Mouse (Mus musculus) midbrain, embryonic 14.5 days (tissue): ENCODE measurements around the gene Pycr1. TPM values are rescaled to one million over a fixed set of nuclear protein-coding genes. Genes with fewer than 3 reads are reported as not detected.

ENCODE experiments used
- ATAC-seq: fragments of 200-750 bp; cut with Nextera tagmentation; 2 replicates; pipeline ENCODE4 v1.8.0; 2017; ENCODE audit warnings: moderate number of reproducible peaks, moderate library complexity; ENCODE audit not compliant: low FRiP score, low TSS enrichment
- DNase-seq: peaks from one replicate; pipeline ENCODE4 v3.0.0-alpha.2; 2015
- H3K27ac ChIP-seq: fragments of 300-500 bp; sonication (generic); replicated peaks from 2 replicates; pipeline ENCODE4 v1.5.1; 2014; ENCODE audit warnings: mild to moderate bottlenecking, low read depth, low read length, moderate library complexity
- H3K27me3 ChIP-seq: fragments of 300-500 bp; sonication (generic); 2 replicates; pipeline ENCODE4 v1.6.1; 2014; ENCODE audit warnings: low read length, control low read depth, mixed read lengths; ENCODE audit not compliant: control insufficient read depth, insufficient read depth
- H3K36me3 ChIP-seq: fragments of 300-500 bp; sonication (generic); 2 replicates; pipeline ENCODE4 v1.6.1; 2014; ENCODE audit warnings: low read length, control low read depth; ENCODE audit not compliant: control insufficient read depth, insufficient read depth
- H3K4me1 ChIP-seq: fragments of 300-500 bp; sonication (generic); 2 replicates; pipeline ENCODE4 v1.6.1; 2014; ENCODE audit warnings: mild to moderate bottlenecking, antibody characterized with exemption, low read length, control low read depth; ENCODE audit not compliant: control insufficient read depth, insufficient read depth
- H3K4me2 ChIP-seq: fragments of 300-500 bp; sonication (generic); 2 replicates; pipeline ENCODE4 v1.6.1; 2014; ENCODE audit warnings: mild to moderate bottlenecking, low read length, moderate library complexity
- H3K4me3 ChIP-seq: fragments of 300-500 bp; sonication (generic); replicated peaks from 2 replicates; pipeline ENCODE4 v1.5.1; 2014; ENCODE audit warnings: low read depth, low read length
- H3K9ac ChIP-seq: fragments of 300-500 bp; sonication (generic); replicated peaks from 2 replicates; pipeline ENCODE4 v1.6.1; 2014; ENCODE audit warnings: mild to moderate bottlenecking, low read length, moderate library complexity
- H3K9me3 ChIP-seq: fragments of 300-500 bp; sonication (generic); 2 replicates; pipeline ENCODE4 v1.6.1; 2016; ENCODE audit warnings: low read length, control low read depth, mixed read lengths; ENCODE audit not compliant: control insufficient read depth
- WGBS: fragments of 180-500 bp; shearing (Covaris S2); extraction: QIAGEN DNeasy Blood & Tissue Kit; methylation state at CpG from one replicate; pipeline ENCODE4 v1.1.7; 2014; 5-methylcytosine and 5-hydroxymethylcytosine counted together
- polyA plus RNA-seq: library from polyadenylated mRNA; unstranded; fragments of >200 nt; fragmentation: Nextera tagmentation; extraction: Ambion mirVana; gene quantifications from 2 replicates; pipeline ENCODE4 v1.2.1, GENCODE M21; 2014

Pycr1 gene
- polyA plus RNA-seq, 1 experiment from 2014 or later = 18.5 TPM

GRCm38 (mm10) chr11:120661076-120661460 lies 17.5 kb upstream of the Pycr1 start, which contains the start of gene Notum:
Gene Notum (minus strand): TSS chr11:120661175.
- peak within 1 kb of the TSS; percentile 34; the same call in 1 of the 2 replicates for H3K9ac ChIP-seq
- peak within 1 kb of the TSS; percentile 31 for H3K4me3 ChIP-seq
- no peaks in the 10 kb centered on the region for H3K9me3 ChIP-seq
- no peak within 1 kb of the TSS for H3K27ac ChIP-seq
- WGBS = under 1% methylated on average over 35 of the region's 35 CpGs
- peak within 1 kb of the TSS; percentile 57 for H3K4me2 ChIP-seq
- ATAC-seq (no peak), DNase-seq (no peak)
- H3K27me3 ChIP-seq = peaks cover 50% of the 10 kb centered on the region
- H3K4me1 ChIP-seq = peaks cover 11% of the 10 kb centered on the region; the same call in 1 of the 2 replicates
- H3K36me3 ChIP-seq = no peaks in the 10 kb centered on the region

GRCm38 (mm10) chr11:120660301-120661075 lies 16.9 kb upstream of the Pycr1 start:
- peak; percentile 61 for DNase-seq
- no peak for ATAC-seq
- H3K27ac ChIP-seq = no peak overlapping the region
- no peaks in the 10 kb centered on the region for H3K36me3 ChIP-seq
- H3K27me3 ChIP-seq = peaks cover 50% of the 10 kb centered on the region
- H3K9ac ChIP-seq = peak overlapping the region; percentile 34; the same call in 1 of the 2 replicates
- H3K9me3 ChIP-seq = no peaks in the 10 kb centered on the region
- H3K4me1 ChIP-seq = peaks cover 11% of the 10 kb centered on the region; the same call in 1 of the 2 replicates
- peak overlapping the region; percentile 31 for H3K4me3 ChIP-seq
- WGBS = under 1% methylated on average over 93 of the region's 95 CpGs
- H3K4me2 ChIP-seq = peak overlapping the region; percentile 57

GRCm38 (mm10) chr11:120659509-120660300 lies 16.1 kb upstream of the Pycr1 start:
- Histone ChIP-seq H3K9me3 (no peaks in the 10 kb centered on the region), H3K4me2 (peak overlapping the region; percentile 57), H3K27me3 (peaks cover 50% of the 10 kb centered on the region), H3K9ac (0 out of 2 replicates have a peak overlapping the region, but pooled peaks have one; percentile 34), H3K4me1 (peaks cover 11% of the 10 kb centered on the region; the same call in 1 of the 2 replicates), H3K36me3 (no peaks in the 10 kb centered on the region), H3K27ac (no peak overlapping the region), H3K4me3 (peak overlapping the region; percentile 31)
- 2% methylated on average over 48 of the region's 50 CpGs for WGBS
- DNase-seq (peak; percentile 7), ATAC-seq (no peak)

GRCm38 (mm10) chr11:120658876-120659410 lies 15.4 kb upstream of the Pycr1 start:
- DNase-seq (peak; percentile 78), ATAC-seq (no peak)
- Histone ChIP-seq H3K27me3 (peaks cover 50% of the 10 kb centered on the region), H3K4me1 (peaks cover 11% of the 10 kb centered on the region; the same call in 1 of the 2 replicates), H3K4me3 (0 out of 2 replicates have a peak overlapping the region, but pooled peaks have one; percentile 31), H3K9me3 (no peaks in the 10 kb centered on the region), H3K36me3 (no peaks in the 10 kb centered on the region), H3K27ac (no peak overlapping the region), H3K4me2 (peak overlapping the region; percentile 3; the same call in 1 of the 2 replicates), H3K9ac (no peak overlapping the region)
- WGBS = 3% methylated on average over 24 of the region's 24 CpGs

- no peak for DNase-seq
- H3K9me3 ChIP-seq = no peaks in the 10 kb centered on the region
- no peak overlapping the region for H3K27ac ChIP-seq
- no peak overlapping the region for H3K4me2 ChIP-seq
- peaks cover 11% of the 10 kb centered on the region; the same call in 1 of the 2 replicates for H3K4me1 ChIP-seq
- H3K36me3 ChIP-seq = no peaks in the 10 kb centered on the region
- H3K4me3 ChIP-seq = no peak overlapping the region
- 90% methylated on average over 4 of the region's 4 CpGs for WGBS
- ATAC-seq = no peak
- H3K27me3 ChIP-seq = peaks cover 42% of the 10 kb centered on the region
- H3K9ac ChIP-seq = no peak overlapping the region
These were observed 13.7 kb upstream of the Pycr1 start for GRCm38 (mm10) chr11:120657301-120657700.

- Histone ChIP-seq H3K4me1 (no peaks in the 10 kb centered on the region), H3K36me3 (no peaks in the 10 kb centered on the region), H3K4me3 (no peak overlapping the region), H3K9ac (no peak overlapping the region), H3K4me2 (no peak overlapping the region), H3K9me3 (no peaks in the 10 kb centered on the region), H3K27ac (no peak overlapping the region), H3K27me3 (peaks cover 17% of the 10 kb centered on the region)
- ATAC-seq (no peak), DNase-seq (no peak)
- WGBS = 77% methylated on average over 3 of the region's 3 CpGs
These were observed 11.2 kb upstream of the Pycr1 start for GRCm38 (mm10) chr11:120654741-120655140.

GRCm38 (mm10) chr11:120651872-120652271 lies 8.3 kb upstream of the Pycr1 start:
- Histone ChIP-seq H3K4me3 (no peak overlapping the region), H3K4me2 (no peak overlapping the region), H3K27me3 (no peaks in the 10 kb centered on the region; the same call in 1 of the 2 replicates), H3K9ac (no peak overlapping the region), H3K27ac (no peak overlapping the region), H3K4me1 (peaks cover 6% of the 10 kb centered on the region), H3K36me3 (no peaks in the 10 kb centered on the region), H3K9me3 (no peaks in the 10 kb centered on the region)
- no peak for ATAC-seq
- 71% methylated on average over 3 of the region's 3 CpGs for WGBS
- no peak for DNase-seq

- no peak for ATAC-seq
- Histone ChIP-seq H3K4me2 (peak within 1 kb of the TSS; percentile 44), H3K9me3 (no peaks in the 10 kb centered on the region), H3K4me3 (0 out of 2 replicates have a peak within 1 kb of the TSS, but pooled peaks have one; percentile 11), H3K4me1 (peaks cover 9% of the 10 kb centered on the region), H3K27ac (no peak within 1 kb of the TSS), H3K27me3 (no peaks in the 10 kb centered on the region), H3K9ac (peak within 1 kb of the TSS; percentile 38), H3K36me3 (no peaks in the 10 kb centered on the region)
- WGBS = 6% methylated on average over 13 of the region's 13 CpGs
- peak; percentile 51 for DNase-seq
These were observed 4.5 kb upstream of the Pycr1 start, which contains the start of gene Myadml2 for GRCm38 (mm10) chr11:120648001-120648476. Gene Myadml2 (minus strand): TSS chr11:120648158.
